Mouse (Mus musculus): ENCODE measurements around the gene Nkiras2. TPM values are rescaled to one million over a fixed set of nuclear protein-coding genes. Genes with fewer than 3 reads are reported as not detected.
"Not testable (repeated sequence)": the region's sequence is repeated elsewhere in the genome, so short reads cannot be mapped to it uniquely, and the experiment has no call there.

Nkiras2 gene
- total RNA-seq, 2 experiments from 2014 or later = 13.1 to 13.7 TPM

GRCm38 (mm10) chr11:100592346-100593046 lies 26.5 kb upstream of the Nkiras2 start:
- intact Hi-C loops (cut with DNase I) = no loop called here
- no peak for DNase-seq (ENCODE audit: low spot score in 2 of 2)

GRCm38 (mm10) chr11:100594608-100595007 lies 24.4 kb upstream of the Nkiras2 start:
- no peak for DNase-seq (ENCODE audit: low spot score in 2 of 2)
- intact Hi-C loops (cut with DNase I) = no loop called here

GRCm38 (mm10) chr11:100595533-100595932 lies 23.5 kb upstream of the Nkiras2 start:
- no peak for DNase-seq (ENCODE audit: low spot score in 2 of 2)
- intact Hi-C loops (cut with DNase I) = no loop called here

- intact Hi-C loops (cut with DNase I) = no loop called here
- no peak for DNase-seq (ENCODE audit: low spot score in 2 of 2)
Measured at GRCm38 (mm10) chr11:100598074-100598473, 21.0 kb upstream of the Nkiras2 start.

- DNase-seq (ENCODE audit: low spot score in 2 of 2) = no peak
- intact Hi-C loops (cut with DNase I) = no loop called here
Measured at GRCm38 (mm10) chr11:100601372-100601771, 17.7 kb upstream of the Nkiras2 start.

GRCm38 (mm10) chr11:100603155-100603554 lies 15.9 kb upstream of the Nkiras2 start:
- intact Hi-C loops (cut with DNase I) = no loop called here
- DNase-seq (ENCODE audit: low spot score in 2 of 2) = no peak

GRCm38 (mm10) chr11:100603813-100604212 lies 15.2 kb upstream of the Nkiras2 start:
- DNase-seq (ENCODE audit: low spot score in 2 of 2) = no peak
- intact Hi-C loops (cut with DNase I) = no loop called here

- intact Hi-C loops (cut with DNase I) = no loop called here
- DNase-seq (ENCODE audit: low spot score in 2 of 2) = no peak
Measured at GRCm38 (mm10) chr11:100604321-100605005, 14.6 kb upstream of the Nkiras2 start.

GRCm38 (mm10) chr11:100605451-100605850 lies 13.6 kb upstream of the Nkiras2 start:
- no peak for DNase-seq (ENCODE audit: low spot score in 2 of 2)
- intact Hi-C loops (cut with DNase I) = no loop called here

- DNase-seq (ENCODE audit: low spot score in 2 of 2) = no peak
- intact Hi-C loops (cut with DNase I) = no loop called here
Measured at GRCm38 (mm10) chr11:100607121-100607520, 11.9 kb upstream of the Nkiras2 start.

GRCm38 (mm10) chr11:100608796-100609195 lies 10.2 kb upstream of the Nkiras2 start:
- intact Hi-C loops (cut with DNase I) = no loop called here
- DNase-seq (ENCODE audit: low spot score in 2 of 2) = no peak

- intact Hi-C loops (cut with DNase I) = no loop called here
- DNase-seq (ENCODE audit: low spot score in 2 of 2) = no peak
Measured at GRCm38 (mm10) chr11:100609355-100609996, 9.6 kb upstream of the Nkiras2 start.

- intact Hi-C loops (cut with DNase I) = no loop called here
Measured at GRCm38 (mm10) chr11:100609997-100610680, 8.9 kb upstream of the Nkiras2 start.

GRCm38 (mm10) chr11:100611627-100612026 lies 7.4 kb upstream of the Nkiras2 start:
- intact Hi-C loops (cut with DNase I) = no loop called here

More at GRCm38 (mm10) chr11:100609997-100610680, 8.9 kb upstream of the Nkiras2 start:
- DNase-seq (ENCODE audit: low spot score in 2 of 2) = no peak

GRCm38 (mm10) chr11:100613241-100613640 lies 5.8 kb upstream of the Nkiras2 start:
- intact Hi-C loops (cut with DNase I) = no loop called here
- no peak for DNase-seq (ENCODE audit: low spot score in 2 of 2)

More at GRCm38 (mm10) chr11:100611627-100612026, 7.4 kb upstream of the Nkiras2 start:
- DNase-seq (ENCODE audit: low spot score in 2 of 2) = no peak

GRCm38 (mm10) chr11:100616332-100616731 lies 2.7 kb upstream of the Nkiras2 start:
- no peak for DNase-seq (ENCODE audit: low spot score in 2 of 2)

GRCm38 (mm10) chr11:100616836-100617235 lies 2.2 kb upstream of the Nkiras2 start:
- DNase-seq (ENCODE audit: low spot score in 2 of 2); intact Hi-C loops (cut with DNase I): not testable (repeated sequence)

More at GRCm38 (mm10) chr11:100616332-100616731, 2.7 kb upstream of the Nkiras2 start:
- intact Hi-C loops (cut with DNase I) = no loop called here

- intact Hi-C loops (cut with DNase I) = no loop called here
- DNase-seq (ENCODE audit: low spot score in 2 of 2) = no peak
Measured at GRCm38 (mm10) chr11:100617480-100617879, 1.6 kb upstream of the Nkiras2 start.

GRCm38 (mm10) chr11:100619485-100619975 lies 486 bp downstream of the Nkiras2 start:
- intact Hi-C loops (cut with DNase I) = loop anchor here (1.0 kb wide), 1 partner anchor 44 kb away; no protein-coding TSS in a partner anchor
- peak; percentile 97 for DNase-seq (ENCODE audit: low spot score in 2 of 2)

- no peak for DNase-seq (ENCODE audit: low spot score in 2 of 2)
- intact Hi-C loops (cut with DNase I) = loop anchor here (1.0 kb wide), 1 partner anchor 45 kb away; no protein-coding TSS in a partner anchor
Measured at GRCm38 (mm10) chr11:100619982-100620381, 938 bp downstream of the Nkiras2 start, which contains the start of gene Dnajc7. Dnajc7 (minus strand) TSS chr11:100620168.

Measured in left cerebral cortex, postnatal 36 days (tissue).